ENCODE assay signal across 8 mouse cellular contexts in the genomic region with DNA sequence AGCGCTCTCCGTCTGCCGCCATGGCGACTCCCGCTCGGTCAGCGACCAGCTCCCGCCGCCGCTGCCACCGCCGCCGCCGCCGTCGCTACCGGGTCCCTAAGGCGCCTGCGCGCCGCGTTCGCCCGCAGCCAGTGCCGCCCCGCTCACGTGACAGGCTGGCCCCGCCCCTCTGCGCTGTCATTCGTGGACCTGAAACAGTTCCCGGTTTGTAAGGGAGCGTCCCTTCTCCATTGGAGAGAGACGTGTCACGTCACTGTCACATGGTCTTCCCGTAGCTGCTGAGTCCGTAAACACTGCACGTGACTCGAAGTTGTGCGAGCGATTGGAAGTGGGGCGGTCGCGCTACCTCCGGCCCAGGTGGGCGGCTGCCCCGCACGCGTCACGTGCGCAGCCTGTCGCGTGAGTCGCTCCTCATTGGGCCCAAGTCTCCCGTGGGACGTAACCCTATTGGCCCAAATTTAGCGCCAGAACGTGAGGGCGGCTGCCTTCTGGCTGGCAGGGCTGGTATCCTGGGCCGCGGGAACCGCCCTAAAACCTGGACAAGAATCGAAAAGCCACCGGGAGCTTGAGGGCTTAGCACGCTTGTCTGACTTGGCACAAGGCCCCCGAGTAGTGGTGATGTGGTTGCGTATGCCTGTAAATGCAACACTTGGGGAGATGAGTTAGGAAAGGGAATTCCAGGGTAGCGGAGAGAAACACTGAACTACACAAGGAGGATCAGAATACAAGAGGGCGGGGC. TPM values are rescaled to one million over a fixed set of nuclear protein-coding genes. Genes with fewer than 3 reads are reported as not detected.
DNase-seq lines count a peak whose midpoint lies in the region; ATAC-seq and TF ChIP-seq lines count a peak whose summit lies in the region.

A gene (minus strand): TSS at position 103 of the 739 bp plus-strand sequence.
A gene (plus strand): TSS at position 329 of the 739 bp plus-strand sequence.

- H3K4me3 ChIP-seq in cortical plate, adult 2 months (ENCODE audit: insufficient read depth, low read length), result peak within 1 kb of the TSS; percentile 61
- peak within 1 kb of the TSS; percentile 98 for H3K4me3 ChIP-seq in megakaryocyte, embryonic 14.5 days (replicated peaks)

- no peaks in the 10 kb centered on the region for H3K27me3 ChIP-seq in megakaryocyte, embryonic 14.5 days (replicated peaks)

- peaks cover 37% of the 10 kb centered on the region for H3K36me3 ChIP-seq in megakaryocyte, embryonic 14.5 days (replicated peaks; ENCODE audit: low read length)

- peak within 1 kb of the TSS; percentile 82 for H3K27ac ChIP-seq in cortical plate, adult 2 months (ENCODE audit: insufficient read depth, low read length)

- peak; percentile 94 for ATAC-seq in activated CD4-positive, CD25-positive, alpha-beta regulatory T cell, adult 4 months

- H3K9me3 ChIP-seq in megakaryocyte, embryonic 14.5 days, result no peaks in the 10 kb centered on the region

- no peak for TF ChIP-seq CTCF in cortical plate, adult 2 months (IDR thresholded peaks at IDR 0.05; ENCODE audit: extremely low read depth, insufficient read depth, low read length)

- peaks cover 2% of the 10 kb centered on the region; the same call in 1 of the 2 replicates for H3K4me1 ChIP-seq in cortical plate, adult 2 months (ENCODE audit: control insufficient read depth, insufficient read depth, low read length)
- H3K4me1 ChIP-seq in megakaryocyte, embryonic 14.5 days, result peaks cover 53% of the 10 kb centered on the region

- DNase-seq in gastrocnemius, adult 8-10 months (ENCODE audit: low spot score in 2 of 2), result peak; percentile 98 to 99
- DNase-seq in hindlimb bud, embryonic 11.5 days (ENCODE audit: extremely low spot score, low read depth, low spot score), result peak; percentile 98
- DNase-seq in left cerebral cortex, adult 8-10 months (ENCODE audit: low spot score in 2 of 2), result peak; percentile 98 to 100
- DNase-seq in right cerebral cortex, postnatal 10 days (ENCODE audit: low spot score in 2 of 2), result peak; percentile 99 to 100
- peak; percentile 99 for DNase-seq in urinary bladder, postnatal 25 days (ENCODE audit: low spot score)

- TF ChIP-seq POLR2A in cortical plate, adult 2 months (IDR thresholded peaks at IDR 0.05; ENCODE audit: extremely low read depth, insufficient read depth, low read length), result peak; percentile 53; the same call in 1 of the 2 replicates

RNA-seq across cellular contexts. Expression of the first gene that starts in this region (rescaled TPM):
- polyA plus RNA-seq in activated CD4-positive, CD25-positive, alpha-beta regulatory T cell, adult 4 months (2017; shearing (Covaris generic)), result 1 to 10 TPM; 3.6 to 4.1 TPM
- 169 and 177 TPM in 2 replicates for polyA plus RNA-seq in cortical plate, adult 2 months (2012; rRNA removed)
- total RNA-seq in gastrocnemius, adult 8-10 months (2022), result 10 to 100 TPM; 12.4 to 19.8 (median 18.4) TPM
- 100 to 1,000 TPM in 3 of 4 experiments, 10 to 100 TPM in 1; 92.6 to 121 (median 109) TPM for total RNA-seq in left cerebral cortex, adult 8-10 months (2022)
- 82.0 and 93.0 TPM in 2 replicates for polyA plus RNA-seq in megakaryocyte, embryonic 14.5 days (2012; ENCODE audit: insufficient read depth, low replicate concordance)

RNA-seq across cellular contexts. Expression of the second gene that starts in this region (rescaled TPM):
- 10 to 100 TPM; 61.0 to 76.3 TPM for polyA plus RNA-seq in activated CD4-positive, CD25-positive, alpha-beta regulatory T cell, adult 4 months (2017; shearing (Covaris generic))
- 29.3 and 31.3 TPM in 2 replicates for polyA plus RNA-seq in cortical plate, adult 2 months (2012; rRNA removed)
- total RNA-seq in gastrocnemius, adult 8-10 months (2022), result 1 to 10 TPM; 2.2 to 4.4 (median 3.2) TPM
- total RNA-seq in left cerebral cortex, adult 8-10 months (2022), result 10 to 100 TPM; 10.4 to 17.7 (median 16.6) TPM
- polyA plus RNA-seq in megakaryocyte, embryonic 14.5 days (2012; ENCODE audit: insufficient read depth, low replicate concordance), result 1.4 TPM in 1 of 2 replicates, not detected in the other

Comparison
In these comparisons a context has a peak if more than half of its experiments do, and no peak if none do; other contexts are left out.
1. Peak in every context shown above with its lines: DNase-seq, ATAC-seq, H3K4me3 ChIP-seq and H3K27ac ChIP-seq.
2. RNA of the first gene that starts in this region (total RNA-seq): 92.6 to 121 TPM in left cerebral cortex, adult 8-10 months; 12.4 to 19.8 TPM in gastrocnemius, adult 8-10 months; every median in the first group is over 4 times any median in the second.
3. RNA of the first gene that starts in this region (polyA plus RNA-seq): 169 to 177 TPM in cortical plate, adult 2 months and 82.0 to 93.0 TPM in megakaryocyte, embryonic 14.5 days; 3.6 to 4.1 TPM in activated CD4-positive, CD25-positive, alpha-beta regulatory T cell, adult 4 months; every median in the first group is over 10 times any median in the second.
4. RNA of the second gene that starts in this region (polyA plus RNA-seq): 61.0 to 76.3 TPM in activated CD4-positive, CD25-positive, alpha-beta regulatory T cell, adult 4 months and 29.3 to 31.3 TPM in cortical plate, adult 2 months; 1.4 TPM in megakaryocyte, embryonic 14.5 days; every median in the first group is over 10 times any median in the second.